Mouse (Mus musculus): Measurements from ENCODE around the gene Gm47955. TPM values are rescaled to one million over a fixed set of nuclear protein-coding genes. Genes with fewer than 3 reads are reported as not detected.
"Not testable (repeated sequence)": the region's sequence is repeated elsewhere in the genome, so short reads cannot be mapped to it uniquely, and the experiment has no call there.

Gm47955 gene
- total RNA-seq (2014; rRNA removed; ENCODE audit: low replicate concordance) (not detected in 2 replicates), polyA plus RNA-seq (2015; fragmentation: Nextera tagmentation; extraction: Ambion mirVana) (not detected in 2 replicates)

GRCm38 (mm10) chr1:82959870-82960385, at the start of gene Gm47955:
Gene Gm47955 (plus strand): TSS chr1:82960286.
- no peak within 1 kb of the TSS for H3K4me2 ChIP-seq (ENCODE audit: low read depth, low read length)
- DNase-seq (ENCODE audit: low spot score) (no peak), ATAC-seq (ENCODE audit: insufficient read depth, low read depth) (no peak)
- TF ChIP-seq CTCF (IDR thresholded peaks at IDR 0.05; ENCODE audit: low read depth): no peak
- no peak for TF ChIP-seq EP300 (IDR thresholded peaks at IDR 0.05; ENCODE audit: low read depth)
- no peak within 1 kb of the TSS for H3K9ac ChIP-seq (replicated peaks; ENCODE audit: low read depth, low read length)
- H3K27ac ChIP-seq (ENCODE audit: low read depth): no peak within 1 kb of the TSS
- no peaks in the 10 kb centered on the region for H3K9me3 ChIP-seq (replicated peaks; ENCODE audit: control insufficient read depth, low read length)
- no peaks in the 10 kb centered on the region for H3K36me3 ChIP-seq (replicated peaks; ENCODE audit: control insufficient read depth, insufficient read depth, low read length)
- 77% methylated on average over 11 of the region's 11 CpGs for WGBS
- no peaks in the 10 kb centered on the region for H3K4me1 ChIP-seq (ENCODE audit: control insufficient read depth, insufficient read depth)
- no peaks in the 10 kb centered on the region for H3K27me3 ChIP-seq (ENCODE audit: control insufficient read depth, insufficient read depth, low read length)
- no peak within 1 kb of the TSS for H3K4me3 ChIP-seq (ENCODE audit: low read depth, low read length)

- 80% methylated on average over 3 of the region's 3 CpGs for WGBS
- TF ChIP-seq EP300 (IDR thresholded peaks at IDR 0.05; ENCODE audit: low read depth) (no peak), CTCF (IDR thresholded peaks at IDR 0.05; ENCODE audit: low read depth) (no peak)
- H3K4me3 ChIP-seq (ENCODE audit: low read depth, low read length): no peak within 1 kb of the TSS
- H3K4me1 ChIP-seq (ENCODE audit: control insufficient read depth, insufficient read depth): no peaks in the 10 kb centered on the region
- no peak for ATAC-seq (ENCODE audit: insufficient read depth, low read depth)
- H3K27me3 ChIP-seq (ENCODE audit: control insufficient read depth, insufficient read depth, low read length): no peaks in the 10 kb centered on the region
- no peaks in the 10 kb centered on the region for H3K36me3 ChIP-seq (replicated peaks; ENCODE audit: control insufficient read depth, insufficient read depth, low read length)
- H3K4me2 ChIP-seq (ENCODE audit: low read depth, low read length): no peak within 1 kb of the TSS
- H3K27ac ChIP-seq (ENCODE audit: low read depth): no peak within 1 kb of the TSS
- no peaks in the 10 kb centered on the region for H3K9me3 ChIP-seq (replicated peaks; ENCODE audit: control insufficient read depth, low read length)
- DNase-seq (ENCODE audit: low spot score): no peak
- H3K9ac ChIP-seq (replicated peaks; ENCODE audit: low read depth, low read length): no peak within 1 kb of the TSS
Observed at GRCm38 (mm10) chr1:82913025-82913424, 47.1 kb upstream of the Gm47955 start, which contains the start of gene A030005L19Rik. Gene A030005L19Rik (plus strand): TSS chr1:82913325.

GRCm38 (mm10) chr1:82913434-82913833, 46.7 kb upstream of the Gm47955 start:
- H3K4me1 ChIP-seq (ENCODE audit: control insufficient read depth, insufficient read depth); H3K9ac ChIP-seq (replicated peaks; ENCODE audit: low read depth, low read length); DNase-seq (ENCODE audit: low spot score); H3K27ac ChIP-seq (ENCODE audit: low read depth); ATAC-seq (ENCODE audit: insufficient read depth, low read depth); H3K4me3 ChIP-seq (ENCODE audit: low read depth, low read length); H3K27me3 ChIP-seq (ENCODE audit: control insufficient read depth, insufficient read depth, low read length); H3K9me3 ChIP-seq (replicated peaks; ENCODE audit: control insufficient read depth, low read length); H3K4me2 ChIP-seq (ENCODE audit: low read depth, low read length); H3K36me3 ChIP-seq (replicated peaks; ENCODE audit: control insufficient read depth, insufficient read depth, low read length): not testable (repeated sequence)
- WGBS: 93% methylated on average over 5 of the region's 5 CpGs

- H3K9ac ChIP-seq (replicated peaks; ENCODE audit: low read depth, low read length): no peak within 1 kb of the TSS
- H3K36me3 ChIP-seq (replicated peaks; ENCODE audit: control insufficient read depth, insufficient read depth, low read length): no peaks in the 10 kb centered on the region
- no peaks in the 10 kb centered on the region for H3K27me3 ChIP-seq (ENCODE audit: control insufficient read depth, insufficient read depth, low read length)
- TF ChIP-seq EP300 (IDR thresholded peaks at IDR 0.05; ENCODE audit: low read depth) (no peak), CTCF (IDR thresholded peaks at IDR 0.05; ENCODE audit: low read depth) (no peak)
- H3K9me3 ChIP-seq (replicated peaks; ENCODE audit: control insufficient read depth, low read length): no peaks in the 10 kb centered on the region
- H3K4me2 ChIP-seq (ENCODE audit: low read depth, low read length): no peak within 1 kb of the TSS
- H3K27ac ChIP-seq (ENCODE audit: low read depth): no peak within 1 kb of the TSS
- no peak for DNase-seq (ENCODE audit: low spot score)
- WGBS: 76% methylated on average over 6 of the region's 6 CpGs
- no peak for ATAC-seq (ENCODE audit: insufficient read depth, low read depth)
- no peaks in the 10 kb centered on the region for H3K4me1 ChIP-seq (ENCODE audit: control insufficient read depth, insufficient read depth)
- no peak within 1 kb of the TSS for H3K4me3 ChIP-seq (ENCODE audit: low read depth, low read length)
Observed at GRCm38 (mm10) chr1:82924650-82925049, 35.4 kb upstream of the Gm47955 start, which contains the start of gene A030014E15Rik. Gene A030014E15Rik (plus strand): TSS chr1:82924917.

- not testable (repeated sequence) for H3K4me3 ChIP-seq (ENCODE audit: low read depth, low read length); H3K4me1 ChIP-seq (ENCODE audit: control insufficient read depth, insufficient read depth); H3K36me3 ChIP-seq (replicated peaks; ENCODE audit: control insufficient read depth, insufficient read depth, low read length); ATAC-seq (ENCODE audit: insufficient read depth, low read depth); H3K9me3 ChIP-seq (replicated peaks; ENCODE audit: control insufficient read depth, low read length); H3K9ac ChIP-seq (replicated peaks; ENCODE audit: low read depth, low read length); H3K4me2 ChIP-seq (ENCODE audit: low read depth, low read length); H3K27me3 ChIP-seq (ENCODE audit: control insufficient read depth, insufficient read depth, low read length); H3K27ac ChIP-seq (ENCODE audit: low read depth); DNase-seq (ENCODE audit: low spot score)
- WGBS: 83% methylated on average over 1 of the region's 3 CpGs
Observed at GRCm38 (mm10) chr1:82930558-82930957, 29.5 kb upstream of the Gm47955 start.

GRCm38 (mm10) chr1:82931326-82931725, 28.8 kb upstream of the Gm47955 start, which contains the start of gene Gm6217:
Gene Gm6217 (minus strand): TSS chr1:82931399.
- H3K27ac ChIP-seq (ENCODE audit: low read depth); H3K9me3 ChIP-seq (replicated peaks; ENCODE audit: control insufficient read depth, low read length); H3K9ac ChIP-seq (replicated peaks; ENCODE audit: low read depth, low read length); H3K4me1 ChIP-seq (ENCODE audit: control insufficient read depth, insufficient read depth); H3K4me2 ChIP-seq (ENCODE audit: low read depth, low read length); DNase-seq (ENCODE audit: low spot score); H3K4me3 ChIP-seq (ENCODE audit: low read depth, low read length); H3K27me3 ChIP-seq (ENCODE audit: control insufficient read depth, insufficient read depth, low read length); H3K36me3 ChIP-seq (replicated peaks; ENCODE audit: control insufficient read depth, insufficient read depth, low read length): not testable (repeated sequence)
- peak; percentile 41; the same call in 1 of the 2 replicates for ATAC-seq (ENCODE audit: insufficient read depth, low read depth)
- WGBS: no CpG with 5 or more reads among the region's 6 CpGs

Measured in heart, postnatal 0 days (tissue).